Mouse (Mus musculus): ENCODE data around the gene Osbpl5.

DNA sequence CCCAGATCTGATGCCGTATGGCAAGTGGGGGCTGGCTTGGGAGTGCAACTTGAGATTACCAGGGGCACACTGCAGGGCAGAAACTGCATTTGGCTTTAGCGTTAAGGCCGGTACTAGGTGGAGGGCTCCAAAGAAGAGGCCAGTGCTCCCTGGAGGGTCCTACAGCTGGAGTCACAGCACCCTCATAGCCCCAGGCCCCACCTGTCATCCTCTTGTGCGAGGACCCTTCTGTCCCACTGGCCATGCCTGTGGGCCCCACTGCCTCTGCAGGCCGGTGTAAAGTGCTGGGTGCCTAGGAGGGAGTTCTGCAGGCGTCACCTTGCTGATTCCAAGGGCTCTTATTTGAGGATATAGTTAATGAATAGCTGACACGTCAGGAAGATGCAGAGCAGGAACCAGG is 67.3 kb downstream of the Osbpl5 start:
- TF ChIP-seq HCFC1 (IDR thresholded peaks at IDR 0.05; ENCODE audit: borderline replicate concordance, insufficient read depth, low read length), result no peak
- no peak for TF ChIP-seq MAFK (IDR thresholded peaks at IDR 0.05; ENCODE audit: insufficient read depth, low read depth, low read length)
- no peak for TF ChIP-seq CHD2 (IDR thresholded peaks at IDR 0.05; ENCODE audit: low read depth, low read length)

Measured in ES-E14 (cell line).